Mouse (Mus musculus) inflammation-experienced regulatory T-cells (primary cell): ENCODE data around the gene St3gal5. TPM values are rescaled to one million over a fixed set of nuclear protein-coding genes. Genes with fewer than 3 reads are reported as not detected.

Experiments used
- polyA plus RNA-seq, 2 experiments: library from polyadenylated mRNA; unstranded; fragments of 100-300 nt; shearing (Covaris generic); gene quantifications; one replicate each; pipeline ENCODE4 v1.2.1; 2017

The St3gal5 gene
- 1 to 10 TPM; 2.8 to 4.0 TPM for polyA plus RNA-seq

GRCm38 (mm10) chr6:72097181-72097995 lies at the start of gene St3gal5:
St3gal5 (plus strand) TSS chr6:72097592.

Other genes with a start within 250 kb of the St3gal5 start
- 10 to 100 TPM; 62.9 to 63.9 TPM for gene Ptcd3, start 188.8 kb upstream of the St3gal5 start, polyA plus RNA-seq
- gene Polr1a, start 188.5 kb upstream of the St3gal5 start, polyA plus RNA-seq = 10 to 100 TPM; 24.8 to 41.0 TPM
- under 1 TPM; 0.20 to 0.39 TPM for gene Atoh8, start 138.0 kb downstream of the St3gal5 start, polyA plus RNA-seq
- 1 to 10 TPM in 1 of 2 experiments, not detected in 1; 1.3 TPM for gene Sftpb, start 207.0 kb downstream of the St3gal5 start, polyA plus RNA-seq
- gene Usp39, start 247.6 kb downstream of the St3gal5 start, polyA plus RNA-seq = 10 to 100 TPM; 41.2 to 46.8 TPM
- gene 0610030E20Rik, start 249.7 kb downstream of the St3gal5 start, polyA plus RNA-seq = 10 to 100 TPM; 36.8 to 39.7 TPM